Mouse (Mus musculus): ENCODE measurements at regions not wholly inside any gene's neighbourhood (a gene's known extent, or its start where the extent isn't known, plus 50 kb on each side); places are given as distances from the start of the nearest gene placed in this dataset.

- Histone ChIP-seq H3K4me3 (replicated peaks; ENCODE audit: low read length) (no peak overlapping the region), H3K36me3 (ENCODE audit: insufficient read depth, low read length) (no peaks in the 10 kb centered on the region), H3K4me1 (replicated peaks; ENCODE audit: low read depth, low read length) (peaks cover 12% of the 10 kb centered on the region; the same call in 1 of the 2 replicates), H3K9me3 (ENCODE audit: low read length) (peaks cover 25% of the 10 kb centered on the region), H3K27me3 (ENCODE audit: insufficient read depth, low read length) (no peaks in the 10 kb centered on the region)
- TF ChIP-seq POU5F1 (IDR thresholded peaks at IDR 0.05; ENCODE audit: borderline replicate concordance, low read length), result no peak
- no peak for TF ChIP-seq CTCF (conservative IDR thresholded peaks at IDR 0.05; ENCODE audit: low read length)
- no peak for TF ChIP-seq NANOG (IDR thresholded peaks at IDR 0.05; ENCODE audit: borderline replicate concordance, low read length)
Observed at GRCm38 (mm10) chr9:61549692-61550241, 177.6 kb downstream of the Tle3 start.

DNA sequence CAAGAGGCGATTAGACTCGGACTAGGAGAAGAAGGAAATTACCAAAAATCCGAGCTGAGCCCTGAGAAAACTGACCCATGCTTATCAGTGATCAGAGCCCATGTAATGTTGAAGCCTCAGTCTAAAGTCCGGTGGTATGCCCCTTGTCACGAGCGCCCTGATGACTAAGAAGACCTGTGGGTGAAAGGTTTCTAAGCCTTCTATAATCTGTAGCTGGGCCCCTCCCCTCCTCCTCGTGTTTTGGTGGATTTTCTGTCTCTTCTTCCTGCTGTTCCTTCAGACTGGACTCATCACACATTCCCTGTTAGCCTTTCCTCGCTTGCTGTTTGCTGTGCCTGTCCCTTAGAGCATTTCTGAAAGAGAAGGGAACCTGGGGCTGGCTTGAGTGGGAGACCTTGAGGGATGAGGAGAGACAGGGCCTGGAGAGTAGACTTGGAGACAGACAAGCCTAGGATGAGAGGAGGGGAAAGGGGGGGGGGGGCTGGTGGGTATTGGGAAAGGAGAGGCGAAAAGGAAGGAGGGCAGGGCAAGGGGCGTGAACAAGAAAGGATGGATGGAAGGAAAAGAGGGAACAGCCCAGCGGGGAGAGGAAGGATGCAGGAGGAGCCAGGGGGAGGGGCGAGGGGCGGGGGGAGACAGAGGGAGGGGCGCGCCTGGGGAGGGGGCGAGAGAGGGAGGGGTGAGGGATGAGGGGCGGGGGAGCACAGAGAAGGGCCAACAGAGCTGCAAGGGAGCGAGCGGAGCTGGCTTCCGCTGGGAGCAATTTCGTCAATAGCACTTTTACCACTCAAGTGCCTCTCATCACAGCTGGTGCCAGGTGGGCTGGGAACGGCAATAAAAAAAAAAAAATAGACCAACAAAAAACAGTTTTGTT lies 165.4 kb downstream of the Tle3 start:
- Histone ChIP-seq H3K9me3 (ENCODE audit: low read length) (peaks cover 24% of the 10 kb centered on the region), H3K27me3 (ENCODE audit: insufficient read depth, low read length) (no peaks in the 10 kb centered on the region), H3K4me3 (replicated peaks; ENCODE audit: low read length) (no peak overlapping the region), H3K36me3 (ENCODE audit: insufficient read depth, low read length) (no peaks in the 10 kb centered on the region), H3K4me1 (replicated peaks; ENCODE audit: low read depth, low read length) (peaks cover 14% of the 10 kb centered on the region)
- no peak for TF ChIP-seq POU5F1 (IDR thresholded peaks at IDR 0.05; ENCODE audit: borderline replicate concordance, low read length)
- TF ChIP-seq CTCF (conservative IDR thresholded peaks at IDR 0.05; ENCODE audit: low read length), result no peak
- TF ChIP-seq NANOG (IDR thresholded peaks at IDR 0.05; ENCODE audit: borderline replicate concordance, low read length), result no peak

- Histone ChIP-seq H3K4me1 (replicated peaks; ENCODE audit: low read depth, low read length) (peaks cover 15% of the 10 kb centered on the region), H3K27me3 (ENCODE audit: insufficient read depth, low read length) (no peaks in the 10 kb centered on the region), H3K9me3 (ENCODE audit: low read length) (no peaks in the 10 kb centered on the region), H3K36me3 (ENCODE audit: insufficient read depth, low read length) (no peaks in the 10 kb centered on the region), H3K4me3 (replicated peaks; ENCODE audit: low read length) (no peak overlapping the region)
- TF ChIP-seq POU5F1 (IDR thresholded peaks at IDR 0.05; ENCODE audit: borderline replicate concordance, low read length), result no peak
- TF ChIP-seq CTCF (conservative IDR thresholded peaks at IDR 0.05; ENCODE audit: low read length), result no peak
- TF ChIP-seq NANOG (IDR thresholded peaks at IDR 0.05; ENCODE audit: borderline replicate concordance, low read length), result no peak
Observed at GRCm38 (mm10) chr9:61533237-61533636, 161.1 kb downstream of the Tle3 start.

DNA sequence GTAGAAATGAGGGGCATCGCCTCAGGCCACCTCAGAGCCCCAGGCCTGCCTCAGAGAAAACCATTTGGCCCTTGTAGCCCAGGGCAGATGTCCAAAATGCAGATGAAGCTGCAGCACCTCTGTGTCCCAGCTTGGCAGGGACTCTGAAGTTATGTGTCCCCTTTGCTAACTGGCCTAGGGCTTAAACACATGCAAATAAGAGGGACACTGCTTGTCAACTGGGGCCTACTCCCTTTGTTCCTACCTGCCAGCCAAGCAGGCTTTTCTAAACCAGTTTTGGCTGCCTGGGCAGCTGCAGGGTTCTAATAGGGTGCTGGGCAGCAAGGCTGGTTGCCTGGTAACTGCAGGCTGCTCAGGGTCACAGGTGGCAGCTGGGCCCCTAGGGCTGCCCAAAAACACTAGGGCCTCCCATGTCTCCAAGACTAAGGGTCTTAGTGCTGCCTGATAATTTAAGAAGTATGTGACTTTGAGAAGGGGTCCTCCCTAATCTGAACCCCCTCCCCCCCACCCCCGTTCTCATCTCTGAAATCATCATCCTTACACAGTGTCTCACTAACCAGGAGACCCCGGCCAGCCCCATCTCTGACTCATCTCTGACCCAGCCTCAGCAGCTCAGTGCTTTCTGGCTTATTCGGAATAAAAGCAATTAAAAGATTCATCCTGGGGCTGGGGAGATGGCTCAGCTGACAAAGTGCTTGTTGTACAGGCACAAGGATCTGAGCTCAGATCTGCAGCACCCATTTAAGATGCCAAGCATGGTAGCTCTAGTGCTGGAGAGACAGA lies 158.3 kb downstream of the Tle3 start:
- Histone ChIP-seq H3K9me3 (ENCODE audit: low read length) (no peaks in the 10 kb centered on the region), H3K36me3 (ENCODE audit: insufficient read depth, low read length) (no peaks in the 10 kb centered on the region), H3K4me1 (replicated peaks; ENCODE audit: low read depth, low read length) (peaks cover 7% of the 10 kb centered on the region), H3K27me3 (ENCODE audit: insufficient read depth, low read length) (no peaks in the 10 kb centered on the region), H3K4me3 (replicated peaks; ENCODE audit: low read length) (no peak overlapping the region)
- no peak for TF ChIP-seq CTCF (conservative IDR thresholded peaks at IDR 0.05; ENCODE audit: low read length)
- no peak for TF ChIP-seq NANOG (IDR thresholded peaks at IDR 0.05; ENCODE audit: borderline replicate concordance, low read length)
- no peak for TF ChIP-seq POU5F1 (IDR thresholded peaks at IDR 0.05; ENCODE audit: borderline replicate concordance, low read length)

GRCm38 (mm10) chr9:61528286-61528865 lies 156.2 kb downstream of the Tle3 start:
- H3K4me1 ChIP-seq (replicated peaks; ENCODE audit: low read depth, low read length), result peaks cover 7% of the 10 kb centered on the region
- H3K36me3 ChIP-seq (ENCODE audit: insufficient read depth, low read length), result no peaks in the 10 kb centered on the region
- H3K4me3 ChIP-seq (replicated peaks; ENCODE audit: low read length), result no peak overlapping the region
- H3K9me3 ChIP-seq (ENCODE audit: low read length), result no peaks in the 10 kb centered on the region
- TF ChIP-seq NANOG (IDR thresholded peaks at IDR 0.05; ENCODE audit: borderline replicate concordance, low read length) (no peak), CTCF (conservative IDR thresholded peaks at IDR 0.05; ENCODE audit: low read length) (no peak), POU5F1 (IDR thresholded peaks at IDR 0.05; ENCODE audit: borderline replicate concordance, low read length) (no peak)
- no peaks in the 10 kb centered on the region for H3K27me3 ChIP-seq (ENCODE audit: insufficient read depth, low read length)

- no peaks in the 10 kb centered on the region for H3K36me3 ChIP-seq (ENCODE audit: insufficient read depth, low read length)
- H3K27me3 ChIP-seq (ENCODE audit: insufficient read depth, low read length), result no peaks in the 10 kb centered on the region
- no peaks in the 10 kb centered on the region for H3K9me3 ChIP-seq (ENCODE audit: low read length)
- no peak for TF ChIP-seq NANOG (IDR thresholded peaks at IDR 0.05; ENCODE audit: borderline replicate concordance, low read length)
- no peak for TF ChIP-seq POU5F1 (IDR thresholded peaks at IDR 0.05; ENCODE audit: borderline replicate concordance, low read length)
- TF ChIP-seq CTCF (conservative IDR thresholded peaks at IDR 0.05; ENCODE audit: low read length), result no peak
- peaks cover 7% of the 10 kb centered on the region for H3K4me1 ChIP-seq (replicated peaks; ENCODE audit: low read depth, low read length)
- H3K4me3 ChIP-seq (replicated peaks; ENCODE audit: low read length), result no peak overlapping the region
Observed at GRCm38 (mm10) chr9:61527491-61528056, 155.4 kb downstream of the Tle3 start.

DNA sequence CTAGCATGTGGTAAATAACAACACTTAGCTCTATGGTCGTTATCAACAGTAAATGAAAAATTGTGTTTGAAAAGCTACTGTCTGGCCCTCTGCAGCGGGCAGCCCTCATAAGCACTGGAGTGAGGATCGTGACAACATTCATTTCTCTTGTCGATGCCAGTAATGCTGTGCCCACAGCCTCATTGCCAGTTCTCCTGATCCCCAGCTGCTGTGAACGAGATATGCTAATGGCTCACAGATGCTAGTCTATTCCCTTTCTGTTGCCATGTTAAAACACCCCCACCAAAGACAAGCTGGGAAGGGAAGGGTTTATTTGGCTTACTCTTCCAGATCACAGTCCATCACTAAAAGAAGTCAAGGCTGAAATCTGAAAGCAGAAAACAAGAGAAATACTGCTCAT lies 148.0 kb downstream of the Tle3 start:
- Histone ChIP-seq H3K4me1 (replicated peaks; ENCODE audit: low read depth, low read length) (no peaks in the 10 kb centered on the region), H3K27me3 (ENCODE audit: insufficient read depth, low read length) (0 out of 2 replicates have a peak, but pooled peaks cover 2% of the 10 kb centered on the region), H3K36me3 (ENCODE audit: insufficient read depth, low read length) (no peaks in the 10 kb centered on the region), H3K4me3 (replicated peaks; ENCODE audit: low read length) (no peak overlapping the region), H3K9me3 (ENCODE audit: low read length) (no peaks in the 10 kb centered on the region)
- no peak for TF ChIP-seq NANOG (IDR thresholded peaks at IDR 0.05; ENCODE audit: borderline replicate concordance, low read length)

- no peak for TF ChIP-seq POU5F1 (IDR thresholded peaks at IDR 0.05; ENCODE audit: borderline replicate concordance, low read length)
- TF ChIP-seq CTCF (conservative IDR thresholded peaks at IDR 0.05; ENCODE audit: low read length), result no peak
- TF ChIP-seq NANOG (IDR thresholded peaks at IDR 0.05; ENCODE audit: borderline replicate concordance, low read length), result no peak
- Histone ChIP-seq H3K4me3 (replicated peaks; ENCODE audit: low read length) (no peak overlapping the region), H3K4me1 (replicated peaks; ENCODE audit: low read depth, low read length) (no peaks in the 10 kb centered on the region), H3K9me3 (ENCODE audit: low read length) (no peaks in the 10 kb centered on the region), H3K36me3 (ENCODE audit: insufficient read depth, low read length) (no peaks in the 10 kb centered on the region), H3K27me3 (ENCODE audit: insufficient read depth, low read length) (0 out of 2 replicates have a peak, but pooled peaks cover 2% of the 10 kb centered on the region)
Observed at GRCm38 (mm10) chr9:61517906-61518305, 145.7 kb downstream of the Tle3 start.

Measured in E14TG2a.4 (cell line).